Mouse (Mus musculus) thymus, postnatal 36 days (tissue): ENCODE measurements around the gene Trabd2b.

Source experiments
- DNase-seq, 2 experiments: peaks; one replicate each; pipeline ENCODE4 v3.0.0; 2022; ENCODE audit warnings: mixed read lengths in 2 of 2

Gene Trabd2b

DNA sequence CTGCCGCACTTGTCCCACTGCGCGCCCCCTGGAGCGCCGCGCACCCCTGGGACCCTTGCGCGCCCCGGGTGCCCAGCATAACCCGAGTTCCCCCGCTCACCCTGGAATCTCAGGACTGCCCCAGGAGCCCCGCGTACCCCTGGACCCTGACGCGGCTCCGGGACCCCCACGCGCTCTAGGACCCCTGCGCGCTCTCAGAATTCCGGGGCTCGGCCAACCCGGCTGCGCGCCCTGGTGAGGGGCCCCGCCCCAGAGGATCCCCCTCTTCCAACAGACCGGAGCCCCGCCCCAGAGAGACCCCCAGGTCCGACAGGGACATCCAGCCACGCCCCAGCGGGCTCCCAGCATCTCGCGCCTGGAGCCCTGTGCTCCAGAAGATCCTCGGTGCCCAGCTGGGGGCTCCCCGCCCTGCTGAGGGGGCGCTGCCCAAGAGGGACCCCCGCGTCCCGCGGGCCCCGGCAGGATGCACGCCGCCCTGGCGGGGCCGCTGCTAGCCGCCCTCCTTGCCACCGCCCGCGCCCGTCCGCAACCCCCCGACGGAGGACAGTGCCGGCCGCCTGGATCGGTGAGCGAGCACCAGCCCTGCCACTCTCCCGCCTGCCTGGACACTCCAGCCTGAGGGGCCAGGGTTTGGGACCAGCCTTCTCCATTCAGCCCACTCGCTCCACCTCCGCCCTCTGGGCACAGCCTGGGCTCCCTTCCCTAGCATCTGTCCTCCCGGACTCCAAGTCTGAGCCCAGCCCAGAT, at the start of gene Trabd2b:
Gene Trabd2b, plus strand, starts transcription at position 370 of the 747 bp plus-strand sequence.
- peak; percentile 3 to 19 for DNase-seq

DNA sequence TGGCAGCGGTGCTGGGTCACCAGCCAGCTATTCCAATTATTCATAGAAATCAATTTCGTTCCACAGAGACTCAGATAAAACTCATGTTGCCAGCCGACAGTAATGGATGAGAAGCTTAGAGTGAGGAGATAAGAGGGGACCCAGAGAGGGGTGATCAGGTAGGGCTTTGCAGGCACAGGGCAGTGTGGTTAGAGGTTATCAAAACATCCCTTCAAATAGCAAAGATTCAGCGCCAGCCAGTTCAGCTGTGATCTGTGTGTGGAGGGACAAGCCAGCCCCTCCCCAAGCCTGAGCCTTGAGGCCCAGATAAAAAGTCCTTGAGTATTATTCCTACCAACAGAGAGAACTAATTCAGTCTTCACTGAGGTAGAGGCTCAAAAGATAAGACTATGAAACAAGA, 49.1 kb upstream of the Trabd2b start:
- DNase-seq = no peak

DNA sequence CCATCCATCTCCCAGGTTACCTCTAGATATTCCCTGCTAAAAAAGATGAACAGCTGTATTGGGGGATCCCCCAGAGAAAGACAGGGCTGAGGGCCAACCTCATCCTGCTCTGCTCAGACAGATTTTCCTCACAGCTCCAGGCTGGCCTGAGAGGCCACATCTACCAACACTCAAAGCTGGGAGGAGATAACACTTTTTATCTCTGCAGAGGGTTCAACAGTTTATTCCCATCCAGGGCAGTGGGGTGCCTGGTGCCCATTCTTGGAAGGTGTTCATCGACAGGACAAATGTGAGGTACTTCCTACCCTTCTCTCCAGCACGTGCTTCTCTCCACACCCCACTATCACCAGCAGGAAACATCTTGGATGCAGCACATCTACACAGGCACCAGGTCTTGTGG, 47.6 kb upstream of the Trabd2b start:
- no peak for DNase-seq

DNA sequence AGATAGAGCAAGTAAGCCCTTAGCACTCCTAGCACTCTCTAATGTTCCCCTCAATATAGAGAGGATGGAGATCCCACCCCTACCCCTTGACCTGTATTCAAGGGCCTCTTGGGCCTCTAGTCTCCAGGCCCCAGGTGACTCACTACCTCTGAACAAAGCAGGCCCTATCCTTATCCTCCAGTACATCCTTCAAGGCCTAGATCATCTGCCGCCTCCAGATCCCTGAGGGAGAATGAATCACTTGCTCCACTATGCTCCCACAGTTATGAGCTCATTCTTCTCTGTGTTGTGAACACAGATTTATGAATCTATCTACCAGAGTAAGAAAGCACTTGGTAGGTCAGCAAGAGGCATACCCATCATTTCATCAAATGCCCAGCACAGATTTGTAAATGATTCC, 46.7 kb upstream of the Trabd2b start:
- DNase-seq = no peak

DNA sequence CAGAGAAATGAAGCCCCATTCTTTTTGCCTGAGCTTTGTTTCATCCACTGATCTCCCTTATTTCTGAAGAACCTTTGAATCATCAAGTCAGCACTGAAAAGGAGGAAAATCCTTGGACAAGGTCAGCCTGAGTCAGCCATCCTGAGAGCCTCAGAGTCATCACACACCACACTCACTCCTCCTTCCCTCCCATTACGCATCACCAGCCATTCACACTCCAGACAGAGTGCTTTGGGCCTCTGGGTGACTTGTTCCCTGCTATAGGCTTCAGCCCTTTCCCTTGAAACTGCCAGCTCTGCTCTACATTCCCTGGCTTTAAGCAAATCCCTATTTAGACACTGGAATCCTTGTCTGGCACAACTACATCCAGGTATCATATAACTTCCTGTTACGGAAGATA, 45.2 kb upstream of the Trabd2b start:
- DNase-seq = no peak

DNA sequence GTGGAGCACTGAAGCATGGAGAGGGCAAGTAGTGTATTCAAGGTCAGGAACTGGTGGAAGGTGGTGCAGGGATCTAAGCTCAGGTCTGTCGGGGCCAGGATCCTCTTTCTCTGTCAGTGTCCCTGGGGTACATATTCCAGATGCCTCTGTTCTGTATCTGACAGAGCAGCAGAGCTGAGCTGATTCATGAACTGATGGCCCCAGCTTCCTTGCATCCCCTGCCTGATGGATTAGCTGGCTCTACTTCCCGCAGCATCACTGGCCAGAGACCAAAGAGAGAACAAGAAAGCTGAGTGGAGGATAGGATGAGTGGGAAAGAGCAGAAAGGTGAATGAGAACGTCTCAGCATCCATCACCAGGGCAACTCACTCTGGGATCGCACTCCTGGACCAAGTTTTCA, 41.5 kb upstream of the Trabd2b start:
- no peak for DNase-seq

DNA sequence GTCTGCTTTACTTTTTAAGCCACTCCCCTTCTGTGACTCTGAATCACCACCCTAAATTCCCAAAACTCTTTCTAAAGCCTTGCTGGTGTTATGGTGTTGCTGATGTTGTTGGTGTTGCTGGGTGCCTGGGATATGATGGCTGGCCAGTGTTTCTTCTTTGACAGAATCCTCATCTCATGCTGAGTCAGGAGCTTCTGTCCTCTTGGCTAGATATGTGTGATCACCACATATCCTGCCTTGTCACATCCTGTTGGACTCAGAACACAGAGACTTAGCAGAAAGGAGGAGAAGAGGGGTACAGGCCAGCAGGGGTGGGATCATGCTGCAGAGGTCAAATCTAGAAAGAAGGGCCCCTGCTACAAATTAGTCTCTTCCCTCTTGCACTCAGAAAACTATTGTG, 40.9 kb upstream of the Trabd2b start:
- no peak for DNase-seq

DNA sequence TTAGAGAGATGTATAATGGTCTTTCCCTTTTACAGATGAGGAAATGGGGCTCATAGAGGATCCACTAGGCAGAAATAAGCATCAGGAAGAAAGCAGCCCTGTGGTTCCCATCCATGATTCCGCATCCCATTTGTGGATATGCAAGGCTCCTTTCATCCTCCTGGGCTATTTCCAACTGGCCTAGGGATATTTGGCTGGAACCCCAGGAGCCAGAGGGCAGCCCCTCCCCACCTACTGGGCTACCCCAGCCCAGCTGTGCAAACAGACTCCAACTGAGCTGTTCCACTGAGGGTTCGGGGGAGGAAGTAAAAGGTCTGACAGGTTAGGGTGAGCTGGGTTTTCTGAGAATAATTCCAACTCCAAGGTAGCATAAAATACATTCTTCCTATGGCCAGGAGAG, 39.5 kb upstream of the Trabd2b start:
- DNase-seq = no peak

DNA sequence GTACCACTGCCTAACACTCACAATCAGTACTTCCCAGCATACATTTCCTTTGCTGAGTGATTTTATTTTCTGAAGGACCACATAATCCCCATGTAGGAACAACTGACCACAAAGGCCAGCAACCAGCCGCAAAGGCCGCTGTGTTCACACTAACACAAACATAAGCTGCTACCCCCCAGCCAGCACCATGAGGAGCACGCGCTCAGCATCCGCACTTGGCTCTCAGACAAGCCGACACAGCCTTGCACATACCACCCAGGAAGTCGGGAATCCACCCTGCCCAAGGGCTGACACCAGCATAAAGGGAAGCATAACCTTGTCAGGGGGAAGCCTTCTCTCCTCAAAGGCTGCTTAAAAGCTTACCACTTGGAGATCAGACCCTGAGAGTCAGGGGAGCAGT, 38.7 kb upstream of the Trabd2b start:
- no peak for DNase-seq

DNA sequence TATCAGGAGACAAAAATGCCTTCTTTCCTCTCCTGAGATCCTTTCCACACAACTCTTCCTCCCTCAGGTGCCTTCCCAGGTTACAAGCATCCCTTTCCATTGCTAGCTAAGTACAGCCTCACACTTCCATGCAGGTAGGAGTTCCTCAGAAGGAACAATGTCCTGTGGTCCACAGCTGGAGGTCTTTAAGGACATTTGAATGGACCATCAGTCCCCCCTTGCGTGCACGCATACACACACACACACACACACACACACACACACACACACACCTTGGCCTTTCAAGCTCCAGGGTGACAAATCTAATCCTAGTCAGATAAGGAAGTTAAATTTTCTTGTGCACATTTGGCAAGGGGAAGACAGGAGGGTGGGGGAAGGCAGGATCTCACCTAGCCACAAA, 36.9 kb upstream of the Trabd2b start:
- no peak for DNase-seq

DNA sequence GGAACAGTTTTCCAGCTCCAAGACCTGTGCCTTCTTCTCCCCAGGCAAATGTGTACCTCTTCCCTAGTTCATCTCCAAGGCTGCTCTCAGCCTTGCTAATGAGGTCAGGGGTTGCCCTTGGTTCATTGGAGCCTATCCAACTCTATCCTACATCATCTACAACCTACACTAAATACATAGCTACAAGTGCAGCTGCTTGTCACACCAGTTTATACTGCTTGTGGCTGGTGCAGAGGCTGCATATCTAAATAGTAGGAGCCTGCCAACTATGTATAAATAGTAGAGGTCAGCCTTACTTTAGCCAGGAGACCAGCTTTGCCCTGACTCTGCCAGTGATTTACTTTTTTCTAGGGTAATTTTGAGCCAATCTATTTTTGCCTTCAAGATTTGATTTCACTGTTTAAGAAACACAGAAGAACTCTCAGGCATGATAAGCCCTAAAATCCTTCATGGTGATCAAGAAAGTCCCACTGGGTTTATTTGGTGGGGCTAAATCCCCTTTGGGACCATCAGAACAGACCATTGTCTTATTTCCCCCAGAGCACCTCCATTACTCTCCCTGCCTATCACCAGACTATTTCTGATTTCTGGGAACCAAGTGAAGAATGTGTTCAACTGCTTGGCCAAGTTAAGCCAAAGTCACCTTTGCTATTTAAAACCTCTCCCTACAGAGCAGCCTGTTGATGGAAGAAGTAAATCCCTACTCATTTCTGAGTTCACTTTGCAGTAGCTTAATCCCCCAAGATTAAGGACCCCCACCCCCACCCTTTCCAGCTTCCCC, 35.4 kb upstream of the Trabd2b start:
- DNase-seq = no peak

DNA sequence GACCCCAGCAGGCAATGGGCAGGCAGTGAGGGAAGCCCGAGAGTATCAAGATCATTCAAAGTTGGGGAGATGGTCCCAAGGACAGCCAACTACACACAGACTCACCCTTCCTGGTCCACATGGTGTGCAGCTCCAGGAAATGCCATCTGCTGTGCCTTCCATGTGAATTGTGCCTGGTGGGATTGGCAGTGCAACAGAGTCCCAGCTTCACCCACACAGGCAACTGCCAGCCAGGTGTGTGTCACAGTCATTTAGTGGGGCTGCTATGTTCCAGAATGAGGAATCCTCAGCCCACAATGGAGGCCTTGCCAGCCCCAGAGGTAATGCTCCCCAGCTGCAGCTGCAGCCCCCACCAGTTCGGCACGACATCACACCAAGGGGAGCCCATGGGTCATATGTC, 33.8 kb upstream of the Trabd2b start:
- no peak for DNase-seq

DNA sequence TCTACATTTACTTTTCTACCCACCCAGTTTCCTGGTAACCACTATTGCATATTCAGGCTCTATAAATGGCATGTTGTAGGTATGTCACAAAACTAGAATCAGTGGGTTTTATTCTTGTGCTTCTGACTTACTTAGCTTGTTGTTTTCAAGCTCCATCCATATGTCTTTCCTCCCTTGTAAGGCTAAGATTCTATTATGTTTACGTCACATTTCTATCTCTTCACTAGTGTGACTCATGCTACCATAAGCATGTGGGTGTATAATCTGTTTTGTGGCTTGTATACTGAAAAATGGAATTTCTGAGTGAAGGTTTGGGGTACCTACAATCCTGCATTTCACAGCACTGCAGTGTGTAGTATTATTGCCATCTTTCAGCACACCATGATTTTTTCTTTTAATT, 32.2 kb upstream of the Trabd2b start:
- DNase-seq = no peak

DNA sequence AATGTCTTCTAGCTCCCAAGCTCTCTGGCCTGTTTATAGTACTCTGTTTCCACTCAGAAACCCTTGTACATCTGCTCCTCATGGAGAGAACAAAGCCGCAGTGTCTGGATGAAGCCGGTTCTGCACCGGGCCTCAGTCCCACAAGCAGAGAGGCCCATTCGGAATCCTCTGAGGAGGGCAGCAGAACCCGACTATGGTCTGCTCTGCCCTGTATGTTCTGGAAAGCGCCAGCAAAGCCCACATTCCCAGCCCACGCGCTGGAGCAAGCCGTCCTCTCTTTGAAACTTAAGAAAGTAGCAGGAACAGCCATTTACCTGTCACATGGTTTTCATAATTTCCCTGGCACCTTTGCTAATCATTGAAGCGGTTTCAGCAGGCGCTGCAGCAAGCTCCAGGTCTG, 29.0 kb upstream of the Trabd2b start:
- DNase-seq = no peak

DNA sequence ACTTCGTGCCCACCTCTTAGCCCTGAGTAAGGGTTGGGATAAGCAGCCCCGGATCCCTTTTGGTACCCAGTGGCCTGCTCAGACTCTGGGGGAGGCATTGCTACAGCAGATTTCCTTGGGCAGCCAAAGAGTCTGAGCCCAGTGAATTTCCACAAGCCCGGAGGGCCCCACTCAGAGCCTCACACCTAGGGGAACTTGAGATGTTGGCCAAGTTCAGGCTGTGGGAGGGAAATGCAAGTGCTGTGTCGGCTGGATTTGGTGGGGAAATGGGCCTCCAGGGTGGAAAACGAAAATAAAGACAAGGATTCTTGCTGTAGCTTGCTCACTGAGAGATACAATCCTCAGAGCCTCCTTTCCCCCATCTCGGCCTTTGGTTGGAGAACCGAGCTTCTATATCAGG, 28.0 kb upstream of the Trabd2b start:
- DNase-seq = no peak

DNA sequence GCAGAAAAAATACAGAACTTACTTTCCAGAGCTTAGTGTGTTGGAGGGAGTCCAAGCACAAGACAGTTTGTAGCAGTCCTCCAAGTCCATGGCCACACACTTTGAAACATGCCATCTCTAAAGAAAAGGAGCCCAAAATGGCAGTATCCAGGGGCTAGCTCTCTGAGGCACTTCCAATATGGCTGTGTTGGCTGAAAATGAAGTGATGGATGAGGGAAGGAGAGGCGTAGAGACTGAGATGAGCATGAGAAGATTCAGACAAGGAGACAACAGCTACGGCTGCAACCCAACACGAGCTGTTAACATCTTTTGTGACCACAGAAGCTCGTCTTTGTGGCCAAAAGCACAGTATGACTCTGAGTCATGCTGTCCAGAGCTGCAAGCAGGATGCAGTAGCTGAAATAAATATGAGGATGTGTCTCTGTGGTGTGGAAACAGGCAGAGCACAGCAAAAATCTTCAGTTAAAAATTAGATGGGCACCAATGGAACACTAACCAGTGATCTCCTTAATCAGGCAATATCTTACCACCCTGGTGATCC, 27.0 kb upstream of the Trabd2b start:
- no peak for DNase-seq

DNA sequence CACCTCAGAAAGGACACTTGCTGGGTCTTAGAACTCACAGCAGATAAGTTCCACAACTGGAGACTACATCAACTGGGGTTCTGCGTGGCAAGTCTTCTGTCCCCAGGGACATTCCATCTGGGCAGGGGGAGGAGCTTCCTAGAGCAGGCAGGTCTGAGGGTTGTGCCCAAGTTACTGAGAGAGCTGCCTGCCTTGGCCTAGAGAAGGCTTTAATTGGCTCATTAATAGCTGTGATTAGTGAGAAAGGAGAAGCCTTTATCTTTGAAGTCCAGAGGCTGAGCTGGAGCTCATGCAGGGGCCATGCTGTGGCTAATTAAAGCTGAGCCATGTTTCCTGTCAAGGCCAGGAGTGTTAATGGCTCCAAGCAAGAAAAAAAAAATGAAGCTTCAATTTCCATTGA, 23.9 kb upstream of the Trabd2b start:
- DNase-seq = no peak

DNA sequence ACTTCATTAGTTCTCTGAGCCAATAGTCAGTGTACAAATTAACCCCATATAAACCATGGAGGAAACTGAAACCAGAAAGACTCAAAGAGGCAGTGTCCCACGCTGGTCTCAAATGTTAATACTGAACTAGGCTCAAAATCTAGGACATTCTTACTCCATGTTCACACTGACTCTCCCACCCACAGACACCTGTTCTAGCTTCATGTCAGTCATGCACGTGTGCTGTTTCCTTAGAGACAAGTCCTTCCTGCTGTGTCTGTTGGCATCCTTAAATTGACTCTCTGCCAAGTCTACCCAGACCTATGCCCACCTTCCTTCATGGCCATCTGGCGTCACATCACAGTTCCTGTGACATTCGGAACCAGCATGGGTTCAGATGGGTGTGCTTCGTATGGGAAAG, 21.3 kb upstream of the Trabd2b start:
- DNase-seq = no peak

DNA sequence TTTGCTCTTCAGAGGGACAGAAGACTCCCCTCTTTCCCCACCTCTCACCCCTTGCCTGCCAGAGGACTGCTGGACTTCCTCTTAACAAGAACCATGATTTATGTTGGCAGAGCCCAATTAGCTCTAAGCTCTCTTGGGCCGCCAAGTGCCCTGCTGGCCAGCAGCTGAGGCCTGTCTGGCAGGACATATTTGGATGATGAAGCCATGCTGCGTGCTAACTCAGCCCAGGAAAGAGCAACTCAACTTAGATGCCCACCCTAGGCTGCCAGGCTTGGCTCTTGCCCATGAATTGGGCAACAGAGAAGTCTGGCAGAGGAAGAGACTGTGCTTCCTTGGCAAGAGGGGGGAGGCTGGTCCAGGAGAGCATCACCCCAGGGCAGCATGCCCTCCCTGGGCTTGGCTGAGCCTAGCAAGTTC, 20.1 kb upstream of the Trabd2b start:
- no peak for DNase-seq

DNA sequence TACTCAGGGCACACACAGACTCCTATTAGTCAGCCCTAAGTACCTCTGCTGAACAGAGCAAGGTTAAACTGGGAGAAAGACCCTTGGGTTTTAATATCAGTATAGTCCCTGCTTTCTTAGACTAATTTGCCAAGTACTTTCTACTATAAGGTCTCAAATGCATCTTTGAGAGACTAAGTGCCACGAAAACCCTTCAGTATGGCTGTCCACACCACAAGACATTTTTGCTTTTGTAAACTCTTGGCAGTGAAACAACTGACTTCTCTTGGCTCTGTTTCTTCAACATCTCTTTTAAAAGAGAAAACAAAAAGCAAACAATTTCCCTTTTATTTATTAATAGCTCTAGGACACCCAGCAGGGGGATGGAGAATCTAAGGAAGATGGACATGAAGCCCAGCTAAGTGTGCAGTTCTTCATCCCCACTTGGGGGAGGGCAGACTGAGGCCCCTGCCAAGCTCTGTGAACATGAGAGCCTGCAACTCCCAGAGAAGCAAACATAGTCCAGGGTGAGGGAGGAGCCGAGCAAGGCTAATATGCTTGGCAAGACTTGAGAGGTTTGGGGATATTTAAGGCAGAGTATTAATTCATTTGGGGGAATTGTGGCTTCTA, 18.9 kb upstream of the Trabd2b start:
- DNase-seq = no peak

DNA sequence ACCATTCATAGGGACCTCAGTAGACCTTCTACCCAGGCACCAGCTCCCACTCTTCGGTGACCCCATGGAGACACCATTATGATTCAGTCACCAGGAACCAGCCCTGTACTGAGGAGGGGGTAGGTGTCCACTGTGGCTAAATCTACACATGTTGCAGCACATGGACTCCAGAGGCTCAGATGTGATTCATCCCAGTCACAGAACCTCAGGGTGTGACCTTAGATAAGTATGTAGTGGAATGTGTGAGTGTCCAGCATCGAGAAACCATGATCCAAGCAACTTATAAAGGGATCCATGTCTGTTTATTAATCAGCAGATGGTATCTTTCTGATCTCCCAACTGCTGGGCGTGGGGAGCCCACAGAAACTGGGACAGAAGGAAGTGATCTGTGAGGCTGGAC, 18.2 kb upstream of the Trabd2b start:
- no peak for DNase-seq

DNA sequence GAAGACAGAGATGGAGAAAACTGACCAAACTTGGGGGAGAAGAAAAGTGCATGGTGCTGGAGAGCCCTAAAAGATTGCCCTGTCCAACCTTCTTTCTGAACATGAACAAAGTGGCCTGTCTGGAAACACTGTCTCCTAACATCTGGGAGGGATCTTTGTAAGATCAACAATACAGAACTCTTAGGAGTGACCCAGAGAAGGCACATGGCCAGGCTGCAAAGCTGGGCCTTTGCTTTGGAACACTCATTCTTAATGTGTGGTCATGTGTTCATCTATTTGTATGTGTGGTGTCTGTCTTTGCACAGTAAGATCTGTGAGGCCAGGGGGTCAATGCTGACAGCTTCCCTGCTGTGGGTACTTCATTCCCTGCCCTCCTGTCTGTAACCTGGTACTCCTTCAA, 16.9 kb upstream of the Trabd2b start:
- no peak for DNase-seq

DNA sequence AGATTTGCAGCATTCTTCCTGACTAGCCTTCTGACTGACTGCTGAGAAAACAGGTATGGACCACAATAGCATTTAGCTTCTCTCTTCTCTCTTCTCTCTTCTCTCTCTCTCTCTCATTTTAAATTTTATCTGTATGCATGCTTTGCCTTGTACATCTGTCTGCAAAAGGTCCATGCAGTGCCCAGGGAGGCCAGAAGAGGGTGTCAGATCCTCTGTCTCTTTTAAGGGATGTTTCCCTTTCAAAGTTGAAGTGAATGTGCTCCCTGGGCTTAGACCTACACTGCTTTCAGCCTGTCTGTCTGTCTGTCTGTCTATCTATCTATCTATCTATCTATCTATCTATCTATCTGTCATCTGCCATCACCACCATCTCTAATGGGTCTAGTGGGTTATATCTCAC, 8.9 kb upstream of the Trabd2b start:
- no peak for DNase-seq

DNA sequence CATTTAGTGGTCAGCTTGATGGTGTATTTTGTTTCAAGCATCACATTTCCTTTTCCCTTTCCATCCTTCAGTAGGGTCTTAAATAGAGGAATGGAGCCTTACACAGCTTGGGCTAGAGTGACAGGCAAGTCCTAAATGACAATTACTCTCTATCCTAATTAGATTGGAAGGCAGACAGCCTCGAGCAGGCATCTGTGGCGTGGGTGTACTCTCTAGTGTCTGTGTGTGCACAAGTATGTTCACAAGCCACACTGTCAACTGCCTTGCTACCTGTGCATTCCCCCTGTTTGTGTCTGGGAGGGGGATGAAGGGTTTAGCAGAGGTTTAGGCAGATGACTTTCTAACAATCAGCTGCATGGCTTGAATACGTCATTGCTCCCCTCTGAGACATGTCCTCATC, 6.7 kb upstream of the Trabd2b start:
- no peak for DNase-seq
